Mouse (Mus musculus): ENCODE results near the gene Nyx. TPM values are rescaled to one million over a fixed set of nuclear protein-coding genes. Genes with fewer than 3 reads are reported as not detected.

Nyx gene
- polyA plus RNA-seq, 1 experiment from 2014 or later = not detected

Other genes starting within 250 kb of the Nyx start
- gene Ddx3x, start 185.1 kb upstream of the Nyx start, polyA plus RNA-seq (2015; fragmentation: Nextera tagmentation; extraction: Ambion mirVana) = 138 and 155 TPM in 2 replicates
- 2.3 and 2.4 TPM in 2 replicates for gene Gpr34, start 166.0 kb downstream of the Nyx start, polyA plus RNA-seq (2015; fragmentation: Nextera tagmentation; extraction: Ambion mirVana)
- gene Gpr82, start 195.3 kb downstream of the Nyx start, polyA plus RNA-seq (2015; fragmentation: Nextera tagmentation; extraction: Ambion mirVana) = 0.58 and 0.61 TPM in 2 replicates

Measured in forebrain, embryonic 13.5 days (tissue).